Mouse (Mus musculus) mesoderm, embryonic 11.5 days (tissue): ENCODE measurements around the gene Zfp653.

ENCODE experiments used
- DNase-seq: peaks from one replicate; pipeline ENCODE4 v3.0.0-alpha.2; 2012; ENCODE audit warnings: low read depth, low spot score

The Zfp653 gene

DNA sequence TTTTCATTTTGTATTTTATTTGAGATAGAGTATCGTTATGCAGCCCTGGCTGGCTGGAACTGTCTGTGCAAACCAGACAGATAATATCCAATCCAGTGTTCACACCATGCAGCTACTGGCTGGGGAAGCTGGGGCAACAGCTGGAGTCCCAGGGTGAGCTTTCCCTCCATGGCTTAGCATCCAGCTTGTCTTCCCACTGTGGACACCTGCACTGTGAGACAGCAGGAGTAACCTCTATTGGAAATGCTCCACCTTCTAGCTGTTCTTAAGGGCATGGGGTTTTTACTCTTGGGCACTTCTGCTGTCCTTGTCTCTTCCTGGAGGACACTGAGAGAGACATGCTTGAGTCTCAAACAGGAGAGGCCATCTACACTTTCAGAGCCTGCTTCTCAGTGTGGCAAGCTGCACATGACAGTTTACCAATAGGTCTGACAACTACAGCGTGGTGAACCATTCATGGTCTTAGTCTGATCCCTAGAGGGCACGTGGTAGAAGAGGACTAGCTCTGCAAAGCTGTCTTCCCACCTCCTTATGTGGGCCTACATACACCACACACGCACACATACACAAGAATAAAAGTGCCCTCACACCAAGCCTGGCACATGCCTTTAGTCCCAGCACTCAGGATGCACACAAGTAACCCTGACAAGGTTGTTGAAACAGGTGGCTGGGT, 1.2 kb downstream of the Zfp653 start:
- DNase-seq: no peak

DNA sequence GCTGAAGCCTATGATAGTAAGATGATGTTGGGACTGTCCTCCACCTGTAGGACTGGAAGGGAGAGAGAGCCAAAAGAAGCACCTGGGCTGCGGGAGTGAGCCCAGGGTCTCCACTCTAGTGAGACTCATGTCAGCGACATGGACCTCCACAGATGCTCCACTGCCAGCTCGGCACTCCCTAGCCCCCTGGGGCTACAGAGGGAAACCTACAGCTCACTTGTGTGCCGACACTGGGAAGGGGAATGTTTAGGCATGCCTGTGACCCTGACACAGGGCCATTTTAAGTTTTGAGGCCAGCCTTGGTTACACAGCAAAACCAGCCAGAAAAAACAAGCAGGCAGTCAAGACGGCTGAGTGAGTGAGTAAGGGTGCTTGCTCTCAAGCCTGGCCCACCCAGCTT, 4.0 kb downstream of the Zfp653 start:
- no peak for DNase-seq

DNA sequence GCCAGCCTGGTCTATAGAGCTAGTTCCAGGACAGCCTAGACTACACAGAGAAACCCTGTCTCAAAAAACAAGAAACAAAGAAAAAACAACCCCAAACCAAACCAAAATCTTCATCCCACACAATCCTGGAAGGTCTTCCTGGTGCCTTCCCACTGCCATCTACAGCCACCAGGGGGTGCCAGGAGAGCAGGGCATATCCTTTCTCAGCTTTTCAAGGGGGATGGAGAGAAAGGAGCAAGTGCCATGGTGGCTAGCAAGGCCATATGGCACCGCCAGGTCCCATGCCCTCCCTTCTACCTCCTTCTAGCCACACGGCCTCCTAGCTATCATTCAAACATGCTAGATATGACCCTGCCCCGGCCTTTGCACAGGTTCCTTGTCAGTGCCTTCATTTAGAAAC, 4.7 kb downstream of the Zfp653 start:
- DNase-seq: peak; percentile 57

DNA sequence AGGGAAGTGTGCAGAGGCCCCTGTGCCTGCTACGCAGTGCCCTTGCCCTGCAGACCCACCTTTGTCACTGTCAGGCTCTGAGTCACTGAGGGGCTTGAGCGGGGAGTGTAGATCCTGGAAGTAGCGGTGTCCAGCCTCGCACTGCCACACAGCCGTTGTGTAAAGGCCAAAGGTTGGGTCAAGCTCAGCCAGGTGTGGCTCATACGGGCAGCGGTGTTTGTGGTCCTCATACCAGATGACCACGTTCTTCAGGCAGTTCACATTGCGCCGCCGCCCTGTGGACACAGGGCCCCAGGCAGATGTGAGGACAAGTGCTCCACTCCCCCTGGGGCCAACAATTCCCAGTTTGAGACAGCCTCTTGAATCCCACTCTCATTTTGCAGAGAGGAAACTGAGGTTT, 5.5 kb downstream of the Zfp653 start:
- no peak for DNase-seq

DNA sequence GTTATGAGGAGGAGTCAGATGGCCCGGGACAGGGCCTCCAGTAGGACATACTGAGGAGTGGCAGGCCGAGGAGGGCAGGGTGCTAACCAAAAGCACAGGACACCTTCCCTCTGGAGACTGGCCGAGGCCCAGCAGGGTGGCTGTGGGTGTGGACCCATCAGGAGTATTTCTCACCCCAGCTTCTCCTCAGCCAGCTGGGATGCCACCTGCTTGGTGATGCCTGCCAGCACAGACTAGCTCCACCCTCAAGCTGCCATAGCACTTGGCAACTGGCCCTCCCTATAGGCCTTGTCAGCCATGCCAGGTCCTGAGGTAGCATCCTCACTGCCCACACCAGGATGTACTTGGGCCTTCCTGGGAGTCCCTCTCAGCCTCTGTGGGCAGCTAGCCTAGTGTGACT, 6.8 kb downstream of the Zfp653 start:
- no peak for DNase-seq

DNA sequence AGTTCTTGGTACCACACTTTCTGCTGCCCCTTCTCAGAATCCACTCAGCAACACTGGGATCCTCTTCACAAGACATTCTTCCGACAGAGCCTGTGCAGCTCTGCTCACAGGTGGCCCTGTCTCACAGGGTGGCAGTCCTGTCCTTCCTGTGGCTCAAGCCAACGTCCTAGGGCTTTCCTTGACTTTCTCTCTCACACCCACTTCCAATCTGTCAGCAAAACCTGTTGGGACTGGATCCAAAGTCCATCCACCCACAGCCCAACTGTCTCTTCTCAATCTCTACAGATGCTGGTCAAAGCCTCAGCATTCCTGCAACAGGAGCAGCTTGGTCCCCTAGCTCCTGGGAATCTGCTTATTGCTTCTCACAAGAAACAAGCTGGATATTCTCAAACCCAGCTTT, 9.8 kb downstream of the Zfp653 start:
- DNase-seq: no peak

DNA sequence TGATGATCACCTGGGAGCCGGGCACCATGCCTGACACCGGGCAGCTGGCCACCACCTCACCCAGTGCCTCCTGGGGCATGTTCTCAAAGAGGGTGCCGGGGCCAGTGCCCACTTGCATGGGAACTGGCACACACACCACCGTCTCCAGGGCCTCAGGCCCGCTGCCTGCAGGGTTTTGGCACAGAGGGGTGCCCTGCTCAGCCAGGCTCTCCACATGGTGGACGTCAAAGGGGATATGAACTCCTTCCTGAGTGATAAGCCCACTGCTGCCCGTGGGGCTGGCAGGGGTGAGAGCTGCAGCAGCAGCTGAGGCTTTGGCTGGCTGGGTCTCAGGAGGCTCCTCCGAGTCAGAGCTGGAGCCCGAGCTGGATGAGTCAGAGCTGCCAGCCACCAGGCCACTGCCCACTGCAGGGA, 13.2 kb downstream of the Zfp653 start:
- DNase-seq: no peak

DNA sequence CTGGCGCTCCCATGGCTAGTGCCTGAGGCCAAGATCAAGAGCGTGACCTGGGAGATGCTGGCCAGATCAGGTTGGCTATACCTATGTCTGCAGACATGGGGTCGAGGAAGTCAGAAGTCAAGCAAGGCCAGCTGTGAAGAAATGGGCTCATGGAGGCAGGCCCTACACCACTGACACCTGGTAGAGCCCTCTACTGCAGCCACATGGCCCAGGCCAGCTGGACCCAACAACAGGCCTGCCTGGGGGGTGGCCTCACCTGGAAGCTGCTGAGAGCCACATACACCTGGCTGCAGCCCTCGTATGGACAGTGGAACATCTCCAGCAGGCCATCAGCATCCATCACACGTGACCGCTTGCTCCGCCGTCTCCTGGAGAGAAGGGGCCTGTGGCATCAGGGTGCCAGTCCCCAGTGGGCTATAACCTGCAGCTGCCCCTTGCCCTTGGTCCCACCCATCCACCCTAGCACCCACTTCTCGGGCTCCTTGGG, 14.1 kb downstream of the Zfp653 start:
- no peak for DNase-seq

DNA sequence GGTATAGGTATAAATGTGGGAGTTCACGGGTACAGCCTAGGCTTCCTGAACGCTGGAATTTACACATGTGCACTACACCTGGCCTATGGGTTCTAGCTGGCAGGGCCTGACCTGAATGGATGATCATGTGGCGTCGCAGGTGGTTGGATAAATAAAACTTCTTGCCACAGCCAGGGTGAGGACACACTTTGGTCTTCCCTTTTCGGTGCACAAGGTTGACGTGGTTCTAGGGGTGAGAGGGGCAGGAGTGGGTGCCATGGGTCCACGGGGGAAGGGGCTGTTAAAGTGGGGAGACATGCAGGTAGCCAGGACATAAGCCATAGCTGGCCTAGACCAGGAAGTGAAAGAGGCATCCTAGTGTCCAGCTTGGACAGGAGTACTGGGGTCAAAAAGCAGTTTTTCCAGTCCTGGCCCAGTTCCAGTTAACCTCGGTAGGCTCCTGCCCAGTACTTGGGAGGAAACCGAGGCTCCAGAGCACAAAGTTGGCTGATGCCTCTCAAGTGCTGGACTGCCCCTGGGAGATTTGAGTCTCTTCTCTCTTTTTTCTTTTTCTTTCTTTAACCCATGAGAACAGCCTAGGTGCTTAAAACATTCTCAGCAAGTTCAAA, 14.8 kb downstream of the Zfp653 start:
- DNase-seq: no peak

DNA sequence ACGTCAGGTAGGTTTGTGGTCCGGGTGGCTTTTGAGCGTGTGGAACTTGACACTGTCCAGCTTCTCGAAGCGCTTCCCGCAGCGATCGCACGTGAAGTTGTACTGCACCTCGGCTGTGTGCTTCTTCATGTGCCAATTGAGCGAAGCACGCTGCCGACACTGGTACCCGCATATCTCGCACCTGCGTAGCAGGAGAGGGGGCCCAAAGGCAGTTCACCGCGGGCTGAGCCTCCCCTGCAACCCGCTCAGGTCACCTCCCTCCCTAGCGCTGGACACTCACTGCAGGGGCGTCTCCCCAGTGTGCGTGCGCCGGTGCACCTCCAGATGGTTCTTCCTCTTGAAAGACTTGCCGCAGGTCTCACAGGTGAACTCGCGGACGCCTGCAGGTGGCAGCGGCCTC, 15.5 kb downstream of the Zfp653 start:
- DNase-seq: no peak

DNA sequence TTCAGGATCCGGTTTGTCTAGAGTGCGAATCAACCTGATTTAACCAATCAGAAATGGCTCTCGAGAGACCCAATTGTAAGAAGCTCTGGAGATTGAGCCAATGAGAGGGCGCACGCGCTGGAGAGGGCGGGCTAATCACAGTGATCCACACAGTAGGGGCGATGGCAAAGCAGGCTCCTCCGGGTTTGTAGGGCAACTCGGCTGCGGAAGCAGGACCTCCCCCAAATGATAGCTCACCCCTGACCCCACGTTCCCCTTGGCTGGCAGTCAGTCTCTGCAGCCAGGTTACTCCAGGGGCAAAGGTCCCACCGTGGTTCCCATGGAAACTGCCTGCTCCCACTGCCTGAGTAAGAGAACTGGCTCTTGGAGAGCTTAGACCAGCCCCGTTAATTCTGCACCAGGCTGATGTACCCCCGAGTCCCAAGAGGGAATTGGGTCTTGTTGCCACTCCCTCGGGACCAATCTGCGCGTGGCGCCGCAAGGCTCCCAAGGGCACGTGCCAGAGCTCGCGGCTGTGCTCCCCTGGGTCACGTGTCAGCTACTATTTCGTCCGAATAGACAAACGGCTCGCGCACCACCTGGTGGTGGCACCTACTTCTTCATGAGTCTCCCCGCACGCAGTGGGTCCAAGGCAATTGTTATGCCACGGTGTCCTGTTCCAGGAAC, 16.6 kb downstream of the Zfp653 start:
- peak; percentile 83 for DNase-seq

DNA sequence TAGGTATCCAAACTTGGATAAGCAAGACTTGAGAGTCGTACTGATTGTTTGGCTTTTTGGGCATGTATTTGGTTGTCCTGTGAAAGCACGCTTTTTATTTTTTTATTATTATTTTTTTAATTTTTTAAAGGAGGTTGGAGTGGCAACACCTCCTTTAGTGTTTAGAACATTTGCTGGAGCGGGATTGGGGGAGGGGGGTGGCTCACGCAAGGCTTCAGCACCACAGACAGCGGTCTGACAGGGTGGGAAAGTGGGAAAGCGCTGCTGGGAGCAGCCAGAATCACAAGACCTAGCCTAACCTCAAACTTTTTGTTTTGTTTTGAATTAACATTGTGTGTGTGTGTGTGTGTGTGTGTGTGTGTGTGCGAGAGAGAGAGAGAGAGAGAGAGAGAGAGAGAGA, 17.5 kb downstream of the Zfp653 start:
- DNase-seq: no peak

DNA sequence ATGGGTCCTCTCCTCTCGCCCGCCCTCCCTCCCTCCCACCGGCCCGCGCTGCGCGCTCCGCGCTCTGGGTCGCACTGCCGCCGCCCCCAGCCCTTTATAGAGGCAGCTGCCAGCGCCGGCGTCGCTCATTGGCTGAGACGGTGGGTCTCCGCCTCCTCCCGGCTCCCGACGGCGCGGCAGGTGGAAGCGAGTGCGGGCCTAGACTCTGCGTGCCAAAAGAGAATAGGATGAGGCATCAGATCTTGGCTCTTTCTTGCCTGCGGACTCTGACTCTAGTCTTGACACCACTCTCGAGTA, 19.3 kb downstream of the Zfp653 start, which contains the start of gene Elavl3:
TSS of gene Elavl3 (minus strand) at position 66 of the 297 bp plus-strand sequence.
- peak; percentile 77 for DNase-seq

DNA sequence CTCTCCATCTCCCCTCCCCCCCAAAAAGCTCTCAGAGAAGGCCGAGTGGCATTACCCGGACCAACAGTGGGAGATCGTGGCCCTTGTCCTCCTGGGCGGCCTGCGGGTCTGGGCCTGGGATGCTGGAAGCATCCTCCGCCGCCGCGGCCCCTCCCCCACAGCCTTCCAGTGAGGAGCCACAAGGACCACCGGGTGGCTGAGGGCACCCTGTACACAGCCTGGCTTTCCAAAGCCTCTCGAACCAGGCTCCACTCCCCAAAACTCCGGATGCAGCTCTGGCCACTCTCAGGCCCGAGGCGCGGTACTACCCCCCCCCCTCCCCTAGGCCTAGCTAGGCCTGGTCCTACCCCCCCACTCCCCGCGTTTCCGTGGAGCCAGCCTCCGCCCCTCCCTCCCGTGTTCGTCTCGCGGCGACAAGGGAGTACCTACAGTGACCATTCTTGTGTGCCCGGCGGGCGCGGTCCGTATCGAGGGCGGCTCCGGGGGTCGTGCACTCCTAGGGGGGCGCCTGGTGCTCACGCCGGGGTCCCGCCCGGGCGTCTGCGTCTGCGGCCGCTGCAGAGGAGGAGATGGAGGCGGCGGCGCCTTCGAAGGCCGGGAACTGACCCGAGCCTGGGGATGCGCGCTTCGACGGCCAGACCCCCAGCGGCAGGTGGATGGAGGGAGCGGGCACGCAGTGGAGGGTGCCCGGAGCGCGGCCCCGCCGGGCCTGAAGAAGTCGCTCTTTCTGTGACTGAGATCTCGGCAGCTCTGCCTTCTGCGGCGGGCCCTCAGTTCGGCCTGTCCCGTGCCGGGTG, 19.8 kb downstream of the Zfp653 start:
- no peak for DNase-seq

DNA sequence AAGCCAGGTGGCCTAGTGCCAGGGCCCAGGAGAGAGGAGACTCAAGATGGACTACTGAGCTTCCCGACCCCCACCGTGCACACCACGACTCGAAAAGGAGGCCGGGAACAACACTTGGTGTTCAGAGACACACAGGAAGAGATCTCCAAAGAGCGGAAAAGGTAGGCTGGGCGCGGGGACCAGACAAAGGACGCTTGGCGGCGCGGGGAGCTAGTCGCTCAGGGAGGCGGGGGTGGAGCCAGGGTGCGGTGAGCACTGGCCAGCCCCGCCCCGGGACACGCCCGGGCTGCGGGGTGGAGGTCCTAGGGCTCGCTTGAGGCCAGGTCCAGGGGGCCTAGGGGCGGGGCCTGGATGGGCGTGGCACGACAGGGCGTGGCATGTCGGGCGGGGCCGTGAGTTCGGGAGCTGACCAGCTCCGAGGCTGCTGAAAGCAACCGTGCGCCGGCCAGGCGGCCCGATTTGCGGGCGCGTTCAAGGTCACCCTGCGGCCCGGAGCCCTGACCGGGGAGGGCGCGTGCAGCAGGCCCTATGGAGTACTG, 20.8 kb downstream of the Zfp653 start:
- DNase-seq: peak; percentile 85

DNA sequence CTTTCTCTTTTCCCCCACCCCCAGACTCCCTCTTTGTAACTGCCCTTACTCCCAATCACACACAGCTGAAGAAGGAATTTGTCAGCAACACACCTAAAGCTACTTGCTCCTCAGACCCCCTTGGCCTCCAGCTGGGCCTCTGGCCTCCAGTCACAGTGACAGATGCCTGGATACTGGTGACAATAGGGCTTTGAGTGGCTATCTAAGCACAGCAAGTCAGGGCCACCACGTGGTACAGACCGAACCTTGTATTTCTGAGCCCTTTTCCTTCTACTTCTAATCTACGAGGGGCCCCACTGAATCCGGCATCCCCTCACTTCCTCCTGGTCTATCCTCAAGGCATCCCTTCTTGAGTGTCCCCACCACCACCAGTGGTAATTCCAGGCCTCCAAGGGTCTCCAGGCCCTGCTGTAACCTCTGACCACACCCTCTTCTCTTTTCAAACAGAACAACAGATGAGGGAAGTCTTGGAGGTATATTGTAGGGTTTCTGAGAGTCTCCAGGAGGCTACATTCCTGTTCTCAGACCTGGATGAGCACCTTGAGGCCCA, 21.4 kb downstream of the Zfp653 start:
- DNase-seq: no peak

DNA sequence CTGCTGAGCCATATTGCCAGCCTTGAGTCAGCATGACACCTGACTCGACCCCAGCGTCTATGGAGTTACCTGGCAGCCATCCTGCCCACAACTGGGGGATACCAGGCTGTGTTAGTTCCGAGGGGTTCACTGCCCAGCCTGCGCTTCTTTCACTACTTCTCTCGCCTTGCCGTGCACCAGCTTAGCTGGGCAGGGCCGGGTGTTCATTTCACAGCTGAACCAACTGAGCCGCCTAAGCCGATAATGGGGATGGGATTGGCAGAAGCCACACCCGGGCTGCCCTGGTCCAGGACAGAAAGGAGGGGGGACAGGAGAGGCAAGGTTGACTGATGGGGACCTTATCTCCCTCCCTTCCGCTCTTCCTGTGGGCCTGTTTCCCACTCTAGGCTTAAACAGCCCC, 21.9 kb downstream of the Zfp653 start:
- DNase-seq: no peak

DNA sequence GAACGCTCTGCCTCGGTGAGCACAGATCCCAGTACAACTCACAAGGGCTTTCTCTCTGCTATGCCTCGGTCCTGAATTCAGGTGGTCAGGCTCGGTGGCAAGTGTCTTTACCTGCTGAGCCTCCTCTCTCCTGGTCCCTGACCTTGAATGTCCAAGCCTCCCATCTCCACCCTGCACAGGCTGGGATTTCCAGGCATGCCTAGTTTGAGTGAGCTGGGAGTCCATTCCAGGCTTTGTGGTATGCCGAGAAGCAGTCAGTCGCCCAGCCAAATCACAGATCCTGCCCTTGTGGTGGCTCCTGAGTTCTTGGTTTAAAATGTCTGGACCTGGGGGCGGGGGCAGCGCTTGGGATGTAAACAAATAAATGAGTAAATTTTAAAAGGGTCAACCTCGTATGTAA, 23.8 kb downstream of the Zfp653 start:
- DNase-seq: no peak

DNA sequence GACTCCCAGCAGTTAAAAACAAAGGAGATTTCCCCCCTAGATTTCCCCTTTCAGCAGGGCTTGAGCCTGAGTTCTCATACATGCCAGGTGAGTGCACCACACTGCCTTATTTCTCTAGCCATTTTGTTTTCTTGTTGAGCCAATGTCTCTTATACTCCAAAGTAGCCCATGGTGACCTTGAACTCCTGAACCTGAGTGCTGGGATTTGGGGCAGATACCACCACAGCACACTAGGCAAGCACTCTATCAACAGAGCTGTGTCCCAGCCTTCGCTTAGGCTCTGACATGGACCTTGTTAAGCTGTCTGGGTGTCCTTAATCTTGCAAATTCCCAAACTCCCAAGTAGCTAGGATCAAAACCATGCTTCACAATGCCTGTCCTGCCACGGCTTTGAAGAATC, 29.3 kb downstream of the Zfp653 start:
- no peak for DNase-seq

DNA sequence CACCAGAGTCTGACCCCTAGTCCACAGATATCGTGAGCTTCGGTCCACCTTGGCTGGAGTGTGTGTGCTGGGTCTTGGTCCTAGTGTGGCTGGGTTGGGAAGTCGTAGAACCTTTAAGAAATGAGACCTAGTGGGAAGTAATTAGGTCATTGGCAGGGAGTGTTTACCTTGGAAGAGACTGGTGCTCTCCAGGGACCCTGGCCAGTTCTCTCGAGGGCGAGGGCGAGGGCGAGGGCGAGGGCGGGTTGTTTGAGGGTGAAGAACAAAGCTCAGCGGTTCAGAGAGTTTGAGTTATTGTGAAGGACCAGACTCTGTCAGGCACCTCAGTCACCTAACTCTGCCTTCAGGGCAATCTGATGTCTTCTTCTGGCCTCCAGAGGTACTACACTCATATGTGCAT, 33.4 kb downstream of the Zfp653 start:
- no peak for DNase-seq

DNA sequence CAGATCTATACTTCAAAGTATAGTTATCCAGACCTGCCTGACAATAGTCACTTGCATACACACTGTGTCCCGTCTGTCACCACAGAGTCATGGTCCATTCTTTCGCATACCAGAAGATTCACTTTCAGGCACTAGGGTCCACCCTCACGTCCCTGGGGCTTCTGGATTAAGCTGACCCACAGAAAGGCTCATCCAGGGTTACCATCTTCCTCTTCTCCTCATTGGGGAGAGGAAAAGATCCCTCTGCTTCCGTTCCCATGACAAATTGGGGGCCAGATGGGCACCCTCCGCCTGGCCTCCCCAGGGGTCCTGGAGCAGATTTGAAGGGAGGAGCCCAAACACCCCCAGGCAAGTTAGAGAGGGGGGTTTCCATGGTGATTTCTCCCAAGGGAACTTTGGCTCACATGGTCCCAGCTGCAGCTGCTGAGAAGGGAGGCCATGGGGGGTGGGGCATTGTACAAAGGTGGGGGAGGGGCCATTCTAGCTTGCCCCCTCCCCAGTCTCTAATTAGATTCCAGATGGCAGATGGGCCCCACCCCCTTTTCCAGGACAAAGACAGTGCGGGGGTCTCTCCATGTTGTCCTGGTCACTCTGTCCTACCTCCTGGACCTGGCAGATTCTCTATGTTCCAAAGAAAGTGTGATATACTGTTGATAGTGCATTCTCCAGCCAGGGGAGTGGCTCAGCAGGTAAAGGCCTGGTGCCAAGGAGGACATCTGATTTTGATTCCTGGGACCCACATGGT, 35.7 kb downstream of the Zfp653 start:
- DNase-seq: peak; percentile 73
